Mouse (Mus musculus): ENCODE results near the gene Fancc. TPM values are rescaled to one million over a fixed set of nuclear protein-coding genes. Genes with fewer than 3 reads are reported as not detected.

Fancc gene
- polyA plus RNA-seq, 1 experiment from 2014 or later: 23.7 TPM

DNA sequence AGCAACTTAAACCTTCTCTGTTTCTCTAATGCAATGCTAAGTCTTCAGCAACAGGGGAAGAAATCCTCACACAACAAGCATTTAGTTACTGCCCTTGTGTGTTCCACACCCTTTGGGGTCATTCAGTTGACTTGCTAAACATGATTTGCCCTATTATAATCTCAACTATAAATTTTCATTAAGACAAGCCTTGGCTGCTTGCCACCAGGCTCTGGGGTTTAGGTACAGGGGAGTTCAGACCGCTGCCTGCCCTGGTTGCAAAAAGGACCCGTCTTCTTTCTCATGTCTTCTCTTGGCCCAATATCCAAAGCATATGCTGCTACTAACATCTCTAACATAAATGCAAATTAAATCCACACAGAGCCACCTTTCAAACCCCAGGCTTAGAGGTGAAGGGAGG, 27.0 kb upstream of the Fancc start:
- Histone ChIP-seq H3K9me3 (ENCODE audit: control insufficient read depth, low read length) (no peaks in the 10 kb centered on the region), H3K9ac (ENCODE audit: low read length) (no peak overlapping the region), H3K4me1 (ENCODE audit: control insufficient read depth, insufficient read depth, low read length) (peaks cover 10% of the 10 kb centered on the region), H3K36me3 (ENCODE audit: control insufficient read depth, insufficient read depth, low read length) (peaks cover 34% of the 10 kb centered on the region), H3K4me2 (no peak overlapping the region), H3K27me3 (ENCODE audit: control insufficient read depth, insufficient read depth, low read length) (no peaks in the 10 kb centered on the region), H3K27ac (ENCODE audit: low read depth, low read length) (no peak overlapping the region), H3K4me3 (ENCODE audit: low read depth, low read length) (no peak overlapping the region)
- ATAC-seq (ENCODE audit: low FRiP score) (no peak), DNase-seq (ENCODE audit: low spot score, missing footprints) (no peak)
- WGBS: 95% methylated on average over 2 of the region's 2 CpGs

- ATAC-seq (ENCODE audit: low FRiP score) (no peak), DNase-seq (ENCODE audit: low spot score, missing footprints) (no peak)
- Histone ChIP-seq H3K9ac (ENCODE audit: low read length) (no peak overlapping the region), H3K9me3 (ENCODE audit: control insufficient read depth, low read length) (no peaks in the 10 kb centered on the region), H3K4me2 (no peak overlapping the region), H3K27me3 (ENCODE audit: control insufficient read depth, insufficient read depth, low read length) (no peaks in the 10 kb centered on the region), H3K36me3 (ENCODE audit: control insufficient read depth, insufficient read depth, low read length) (peaks cover 42% of the 10 kb centered on the region), H3K4me3 (ENCODE audit: low read depth, low read length) (no peak overlapping the region), H3K4me1 (ENCODE audit: control insufficient read depth, insufficient read depth, low read length) (no peaks in the 10 kb centered on the region; the same call in 1 of the 2 replicates), H3K27ac (ENCODE audit: low read depth, low read length) (no peak overlapping the region)
- WGBS: 82% methylated on average over 10 of the region's 10 CpGs
These were observed 25.8 kb upstream of the Fancc start for GRCm38 (mm10) chr13:63522832-63523231.

- DNase-seq (ENCODE audit: low spot score, missing footprints) (no peak), ATAC-seq (ENCODE audit: low FRiP score) (no peak)
- no peak overlapping the region for H3K4me2 ChIP-seq
- H3K36me3 ChIP-seq (ENCODE audit: control insufficient read depth, insufficient read depth, low read length): peaks cover 45% of the 10 kb centered on the region
- WGBS: 94% methylated on average over 6 of the region's 6 CpGs
- no peak overlapping the region for H3K9ac ChIP-seq (ENCODE audit: low read length)
- no peaks in the 10 kb centered on the region for H3K9me3 ChIP-seq (ENCODE audit: control insufficient read depth, low read length)
- H3K4me3 ChIP-seq (ENCODE audit: low read depth, low read length): no peak overlapping the region
- H3K4me1 ChIP-seq (ENCODE audit: control insufficient read depth, insufficient read depth, low read length): peaks cover 13% of the 10 kb centered on the region
- no peaks in the 10 kb centered on the region for H3K27me3 ChIP-seq (ENCODE audit: control insufficient read depth, insufficient read depth, low read length)
- H3K27ac ChIP-seq (ENCODE audit: low read depth, low read length): no peak overlapping the region
These were observed 23.0 kb upstream of the Fancc start for GRCm38 (mm10) chr13:63520110-63520509.

DNA sequence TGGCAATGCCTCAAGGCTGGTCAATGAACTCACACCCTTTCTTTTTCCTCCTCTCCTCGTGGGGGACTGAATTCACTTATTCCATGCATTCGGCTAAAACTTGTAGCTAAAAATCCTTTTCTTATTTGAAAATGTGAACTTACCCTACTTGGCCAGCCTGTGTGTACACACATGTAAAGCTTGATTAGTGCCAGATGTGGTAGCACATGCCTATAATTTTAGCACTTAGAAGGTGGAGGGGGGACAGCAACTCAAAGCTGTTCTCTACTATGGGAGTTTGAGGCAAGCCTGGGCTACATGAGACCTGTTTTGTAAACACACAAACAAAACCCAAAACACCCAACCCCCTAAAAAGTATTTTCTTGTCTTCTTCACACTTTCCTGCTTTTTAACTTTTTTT, 19.5 kb upstream of the Fancc start:
- ATAC-seq (ENCODE audit: low FRiP score) (no peak), DNase-seq (ENCODE audit: low spot score, missing footprints) (no peak)
- WGBS: 82% methylated on average over 2 of the region's 2 CpGs
- Histone ChIP-seq H3K9me3 (ENCODE audit: control insufficient read depth, low read length) (no peaks in the 10 kb centered on the region), H3K27ac (ENCODE audit: low read depth, low read length) (no peak overlapping the region), H3K4me1 (ENCODE audit: control insufficient read depth, insufficient read depth, low read length) (peaks cover 39% of the 10 kb centered on the region), H3K9ac (ENCODE audit: low read length) (no peak overlapping the region), H3K4me2 (no peak overlapping the region), H3K27me3 (ENCODE audit: control insufficient read depth, insufficient read depth, low read length) (no peaks in the 10 kb centered on the region), H3K4me3 (ENCODE audit: low read depth, low read length) (no peak overlapping the region), H3K36me3 (ENCODE audit: control insufficient read depth, insufficient read depth, low read length) (peaks cover 34% of the 10 kb centered on the region)

DNA sequence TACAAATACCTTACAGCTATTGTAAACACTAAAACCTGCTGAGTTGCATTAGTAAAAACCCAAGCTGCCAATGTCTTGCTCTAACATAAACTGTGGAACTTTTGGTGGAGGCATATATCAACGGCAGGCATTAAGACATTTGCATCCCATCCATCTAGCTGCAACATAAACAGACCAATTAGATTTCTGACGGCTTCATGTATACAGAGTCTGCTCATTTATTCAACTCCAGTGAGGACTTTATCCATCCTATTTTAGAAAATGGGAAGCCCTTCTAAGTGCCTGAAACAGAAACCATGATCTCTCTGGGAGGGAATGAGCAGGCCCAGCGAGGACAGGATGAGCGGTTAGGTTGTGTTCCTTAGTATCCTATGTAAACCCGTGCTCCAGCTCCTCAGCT, 18.5 kb upstream of the Fancc start:
- ATAC-seq (ENCODE audit: low FRiP score): no peak
- Histone ChIP-seq H3K9ac (ENCODE audit: low read length) (no peak overlapping the region), H3K27me3 (ENCODE audit: control insufficient read depth, insufficient read depth, low read length) (no peaks in the 10 kb centered on the region), H3K27ac (ENCODE audit: low read depth, low read length) (peak overlapping the region; percentile 15; the same call in 1 of the 2 replicates), H3K4me3 (ENCODE audit: low read depth, low read length) (no peak overlapping the region), H3K36me3 (ENCODE audit: control insufficient read depth, insufficient read depth, low read length) (peaks cover 42% of the 10 kb centered on the region), H3K4me1 (ENCODE audit: control insufficient read depth, insufficient read depth, low read length) (peaks cover 39% of the 10 kb centered on the region), H3K4me2 (no peak overlapping the region), H3K9me3 (ENCODE audit: control insufficient read depth, low read length) (no peaks in the 10 kb centered on the region)
- 78% methylated on average over 5 of the region's 5 CpGs for WGBS
- DNase-seq (ENCODE audit: low spot score, missing footprints): no peak

- Histone ChIP-seq H3K27me3 (ENCODE audit: control insufficient read depth, insufficient read depth, low read length) (no peaks in the 10 kb centered on the region), H3K4me2 (0 out of 2 replicates have a peak overlapping the region, but pooled peaks have one; percentile 12), H3K4me1 (ENCODE audit: control insufficient read depth, insufficient read depth, low read length) (peaks cover 39% of the 10 kb centered on the region), H3K9me3 (ENCODE audit: control insufficient read depth, low read length) (no peaks in the 10 kb centered on the region), H3K9ac (ENCODE audit: low read length) (no peak overlapping the region), H3K27ac (ENCODE audit: low read depth, low read length) (peak overlapping the region; percentile 58), H3K4me3 (ENCODE audit: low read depth, low read length) (no peak overlapping the region), H3K36me3 (ENCODE audit: control insufficient read depth, insufficient read depth, low read length) (peaks cover 42% of the 10 kb centered on the region)
- 22% methylated on average over 8 of the region's 8 CpGs for WGBS
- DNase-seq (ENCODE audit: low spot score, missing footprints): no peak
- peak; percentile 69 for ATAC-seq (ENCODE audit: low FRiP score)
These were observed 17.9 kb upstream of the Fancc start for GRCm38 (mm10) chr13:63514931-63515360.

DNA sequence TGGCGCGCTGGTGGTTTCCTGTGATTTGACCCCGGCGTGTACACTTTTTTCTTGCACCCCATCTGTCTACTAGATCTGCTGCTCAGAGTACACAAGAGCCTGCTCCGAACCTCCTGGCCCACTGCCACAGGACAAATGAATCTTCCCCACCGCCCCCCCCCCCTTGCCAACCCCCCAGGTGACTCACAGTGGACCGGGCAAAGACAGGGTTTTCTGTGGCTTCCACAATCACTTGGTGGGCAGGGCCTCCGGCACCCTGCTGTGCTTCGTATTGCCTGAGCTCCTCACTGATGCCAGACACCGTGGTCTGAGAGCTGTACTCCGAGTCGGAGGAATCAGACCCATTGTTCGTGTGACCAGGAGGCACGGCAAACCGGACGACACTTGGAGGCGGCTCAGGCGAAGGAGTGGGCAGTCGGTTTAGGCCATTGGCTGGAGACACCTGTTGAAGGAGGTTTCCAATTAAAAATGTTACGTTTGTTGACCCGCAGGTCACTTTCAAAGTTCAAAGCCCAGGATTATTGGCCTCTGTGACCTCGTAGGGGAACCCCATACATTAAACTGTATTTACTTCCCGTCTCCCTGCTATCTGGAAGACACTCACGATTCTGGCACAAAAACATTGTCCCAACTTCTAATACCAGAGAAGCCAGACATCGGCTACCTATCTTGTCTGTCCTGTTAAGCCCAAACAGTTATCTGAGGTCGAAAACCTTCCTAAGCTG, 16.5 kb upstream of the Fancc start:
- no peaks in the 10 kb centered on the region for H3K9me3 ChIP-seq (ENCODE audit: control insufficient read depth, low read length)
- WGBS: 58% methylated on average over 26 of the region's 26 CpGs
- H3K4me1 ChIP-seq (ENCODE audit: control insufficient read depth, insufficient read depth, low read length): peaks cover 39% of the 10 kb centered on the region
- no peak overlapping the region for H3K4me3 ChIP-seq (ENCODE audit: low read depth, low read length)
- H3K36me3 ChIP-seq (ENCODE audit: control insufficient read depth, insufficient read depth, low read length): peaks cover 40% of the 10 kb centered on the region
- H3K27ac ChIP-seq (ENCODE audit: low read depth, low read length): peak overlapping the region; percentile 30; the same call in 1 of the 2 replicates
- no peaks in the 10 kb centered on the region for H3K27me3 ChIP-seq (ENCODE audit: control insufficient read depth, insufficient read depth, low read length)
- H3K9ac ChIP-seq (ENCODE audit: low read length): no peak overlapping the region
- no peak overlapping the region for H3K4me2 ChIP-seq
- DNase-seq (ENCODE audit: low spot score, missing footprints) (peak; percentile 90), ATAC-seq (ENCODE audit: low FRiP score) (no peak)

- H3K27ac ChIP-seq (ENCODE audit: low read depth, low read length): no peak overlapping the region
- peaks cover 39% of the 10 kb centered on the region for H3K4me1 ChIP-seq (ENCODE audit: control insufficient read depth, insufficient read depth, low read length)
- peaks cover 40% of the 10 kb centered on the region for H3K36me3 ChIP-seq (ENCODE audit: control insufficient read depth, insufficient read depth, low read length)
- no peak overlapping the region for H3K4me2 ChIP-seq
- DNase-seq (ENCODE audit: low spot score, missing footprints): no peak
- 0 out of 2 replicates have a peak, but pooled peaks have one; percentile 12 for ATAC-seq (ENCODE audit: low FRiP score)
- no peak overlapping the region for H3K4me3 ChIP-seq (ENCODE audit: low read depth, low read length)
- 47% methylated on average over 6 of the region's 6 CpGs for WGBS
- H3K9me3 ChIP-seq (ENCODE audit: control insufficient read depth, low read length): peaks cover 3% of the 10 kb centered on the region; the same call in 1 of the 2 replicates
- H3K9ac ChIP-seq (ENCODE audit: low read length): no peak overlapping the region
- no peaks in the 10 kb centered on the region for H3K27me3 ChIP-seq (ENCODE audit: control insufficient read depth, insufficient read depth, low read length)
These were observed 15.3 kb upstream of the Fancc start for GRCm38 (mm10) chr13:63512411-63512810.

DNA sequence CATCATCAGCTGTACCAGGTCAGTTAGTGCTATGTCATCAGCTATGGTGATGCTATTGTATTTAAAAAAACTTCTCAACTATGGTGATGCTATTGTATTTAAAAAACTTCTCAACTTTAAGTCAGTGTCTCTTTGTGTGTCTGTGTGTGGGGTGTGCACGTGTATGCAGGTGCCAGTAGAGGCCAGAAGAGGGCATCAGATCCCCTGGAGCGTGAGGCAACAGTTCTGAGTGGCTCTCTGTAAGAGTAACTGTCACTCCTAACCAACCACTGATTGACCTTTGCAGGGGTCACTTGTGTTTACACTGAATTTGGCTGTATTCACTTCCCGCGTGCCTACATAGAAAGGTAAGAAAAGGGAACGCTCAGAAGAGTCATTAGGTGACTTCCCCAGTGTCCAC, 10.7 kb upstream of the Fancc start:
- no peak for DNase-seq (ENCODE audit: low spot score, missing footprints)
- H3K27ac ChIP-seq (ENCODE audit: low read depth, low read length): no peak overlapping the region
- no peak for ATAC-seq (ENCODE audit: low FRiP score)
- H3K9ac ChIP-seq (ENCODE audit: low read length): no peak overlapping the region
- peaks cover 35% of the 10 kb centered on the region for H3K36me3 ChIP-seq (ENCODE audit: control insufficient read depth, insufficient read depth, low read length)
- no peak overlapping the region for H3K4me3 ChIP-seq (ENCODE audit: low read depth, low read length)
- no peak overlapping the region for H3K4me2 ChIP-seq
- peaks cover 3% of the 10 kb centered on the region; the same call in 1 of the 2 replicates for H3K9me3 ChIP-seq (ENCODE audit: control insufficient read depth, low read length)
- H3K27me3 ChIP-seq (ENCODE audit: control insufficient read depth, insufficient read depth, low read length): no peaks in the 10 kb centered on the region
- WGBS: 88% methylated on average over 5 of the region's 5 CpGs
- peaks cover 4% of the 10 kb centered on the region for H3K4me1 ChIP-seq (ENCODE audit: control insufficient read depth, insufficient read depth, low read length)

Data from midbrain, embryonic 11.5 days (tissue).